Mouse (Mus musculus) testis, adult 2 months (tissue): ENCODE measurements around the gene Hoxa4. TPM values are rescaled to one million over a fixed set of nuclear protein-coding genes. Genes with fewer than 3 reads are reported as not detected.
A peak's percentile ranks its signal among the peaks of the same experiment; 100 is the strongest.

Source experiments
- H3K27ac ChIP-seq: fragments of 200-500 bp; 2 replicates; pipeline ENCODE4 v1.5.1; 2012; ENCODE audit warnings: low read depth, low read length; ENCODE audit not compliant: control insufficient read depth, insufficient read depth
- H3K27me3 ChIP-seq: fragments of 200-500 bp; 2 replicates; pipeline ENCODE4 v1.6.1; 2012; ENCODE audit warnings: mild to moderate bottlenecking, low read length, moderate library complexity; ENCODE audit not compliant: control insufficient read depth, insufficient read depth
- H3K36me3 ChIP-seq: fragments of 200-500 bp; 2 replicates; pipeline ENCODE4 v1.6.1; 2012; ENCODE audit warnings: mild to moderate bottlenecking, low read length; ENCODE audit not compliant: control insufficient read depth, insufficient read depth
- H3K4me1 ChIP-seq: fragments of 200-500 bp; 2 replicates; pipeline ENCODE4 v1.6.1; 2012; ENCODE audit warnings: low read length; ENCODE audit not compliant: control insufficient read depth, insufficient read depth
- H3K4me3 ChIP-seq: fragments of 200-500 bp; 2 replicates; pipeline ENCODE4 v1.5.1; 2012; ENCODE audit warnings: low read depth, mild to moderate bottlenecking, low read length, moderate library complexity, mixed read lengths; ENCODE audit not compliant: control insufficient read depth
- CTCF ChIP-seq: fragments of 200-500 bp; IDR thresholded peaks from 2 replicates; pipeline ENCODE4 v1.5.1; 2012; ENCODE audit warnings: low read depth, mild to moderate bottlenecking, inconsistent platforms, low read length, moderate library complexity; ENCODE audit not compliant: control insufficient read depth, insufficient read depth, insufficient replicate concordance
- POLR2A ChIP-seq: fragments of 200-500 bp; IDR thresholded peaks from 2 replicates; pipeline ENCODE4 v1.6.1; 2012; ENCODE audit warnings: low read depth, mild to moderate bottlenecking, inconsistent platforms, low read length, moderate library complexity; ENCODE audit not compliant: control insufficient read depth
- polyA plus RNA-seq: library from polyadenylated mRNA; depleted of rRNA; stranded (reverse); fragments of >200 nt; gene quantifications from 2 replicates; pipeline ENCODE4 v1.2.3, GENCODE M21; 2012

Gene Hoxa4
- polyA plus RNA-seq, 1 experiment: 65.3 TPM

- Histone ChIP-seq H3K4me3 (no peak overlapping the region), H3K4me1 (peaks cover 11% of the 10 kb centered on the region), H3K27ac (no peak overlapping the region), H3K27me3 (peaks cover 20% of the 10 kb centered on the region), H3K36me3 (no peaks in the 10 kb centered on the region)
- TF ChIP-seq POLR2A (no peak), CTCF (no peak)
Measured at GRCm38 (mm10) chr6:52177806-52178205, 13.7 kb downstream of the Hoxa4 start.

GRCm38 (mm10) chr6:52177061-52177735 is 14.4 kb downstream of the Hoxa4 start, which contains the start of gene 5730596B20Rik:
Gene 5730596B20Rik (plus strand): TSS chr6:52177498.
- Histone ChIP-seq H3K27me3 (peaks cover 22% of the 10 kb centered on the region), H3K4me3 (no peak within 1 kb of the TSS), H3K36me3 (no peaks in the 10 kb centered on the region), H3K27ac (no peak within 1 kb of the TSS), H3K4me1 (peaks cover 17% of the 10 kb centered on the region)
- TF ChIP-seq CTCF (no peak), POLR2A (no peak)

- H3K36me3 ChIP-seq: no peaks in the 10 kb centered on the region
- no peak overlapping the region for H3K4me3 ChIP-seq
- peaks cover 22% of the 10 kb centered on the region for H3K27me3 ChIP-seq
- TF ChIP-seq CTCF (no peak), POLR2A (no peak)
- no peak overlapping the region for H3K27ac ChIP-seq
- H3K4me1 ChIP-seq: peaks cover 18% of the 10 kb centered on the region
Measured at GRCm38 (mm10) chr6:52176391-52176790, 15.2 kb downstream of the Hoxa4 start.

GRCm38 (mm10) chr6:52175864-52176263 is 15.7 kb downstream of the Hoxa4 start:
- Histone ChIP-seq H3K27me3 (peaks cover 22% of the 10 kb centered on the region), H3K36me3 (no peaks in the 10 kb centered on the region), H3K4me3 (no peak overlapping the region), H3K4me1 (peaks cover 19% of the 10 kb centered on the region), H3K27ac (no peak overlapping the region)
- TF ChIP-seq CTCF (no peak), POLR2A (no peak)

GRCm38 (mm10) chr6:52174968-52175751 is 16.4 kb downstream of the Hoxa4 start:
- peaks cover 22% of the 10 kb centered on the region for H3K27me3 ChIP-seq
- H3K4me1 ChIP-seq: peaks cover 22% of the 10 kb centered on the region
- H3K4me3 ChIP-seq: peak overlapping the region; percentile 40
- no peak overlapping the region for H3K27ac ChIP-seq
- TF ChIP-seq CTCF (no peak), POLR2A (no peak)
- H3K36me3 ChIP-seq: no peaks in the 10 kb centered on the region

- no peak overlapping the region for H3K4me3 ChIP-seq
- H3K4me1 ChIP-seq: peaks cover 28% of the 10 kb centered on the region
- no peaks in the 10 kb centered on the region for H3K36me3 ChIP-seq
- no peak for TF ChIP-seq CTCF
- TF ChIP-seq POLR2A: no peak
- no peak overlapping the region for H3K27ac ChIP-seq
- H3K27me3 ChIP-seq: peaks cover 22% of the 10 kb centered on the region
Measured at GRCm38 (mm10) chr6:52173648-52174047, 17.9 kb downstream of the Hoxa4 start.

- TF ChIP-seq POLR2A: 0 out of 2 replicates have a peak, but pooled peaks have one; percentile 17
- no peak for TF ChIP-seq CTCF
- Histone ChIP-seq H3K36me3 (no peaks in the 10 kb centered on the region), H3K27ac (no peak overlapping the region), H3K4me1 (peaks cover 30% of the 10 kb centered on the region), H3K27me3 (peaks cover 26% of the 10 kb centered on the region), H3K4me3 (peak overlapping the region; percentile 68)
Measured at GRCm38 (mm10) chr6:52172501-52172900, 19.1 kb downstream of the Hoxa4 start.

- Histone ChIP-seq H3K27ac (no peak overlapping the region), H3K4me1 (peaks cover 30% of the 10 kb centered on the region), H3K27me3 (peaks cover 23% of the 10 kb centered on the region), H3K36me3 (no peaks in the 10 kb centered on the region), H3K4me3 (no peak overlapping the region)
- TF ChIP-seq CTCF: no peak
- TF ChIP-seq POLR2A: no peak
Measured at GRCm38 (mm10) chr6:52171938-52172337, 19.6 kb downstream of the Hoxa4 start.
